15 mouse cellular contexts compared by ENCODE assay signal in the genomic region with DNA sequence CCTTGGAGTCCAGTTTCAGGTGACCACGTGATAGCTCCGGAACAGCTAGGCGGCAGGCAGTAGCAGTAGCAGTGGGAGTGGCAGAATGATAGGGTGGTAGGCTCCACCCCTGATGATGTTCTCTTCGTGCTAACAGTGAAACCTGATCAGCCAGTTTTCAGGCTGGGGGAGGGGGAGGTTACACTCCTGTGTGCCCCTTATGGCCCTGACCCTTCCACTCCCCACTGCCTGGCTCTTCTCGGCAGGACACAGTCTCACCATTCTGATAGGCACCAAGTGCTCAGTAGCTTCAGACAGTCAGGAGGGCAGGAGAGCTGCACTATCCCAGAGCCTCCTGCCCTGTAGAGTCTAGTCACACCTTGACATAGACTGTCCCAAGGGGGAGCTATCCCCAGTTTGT. TPM values are rescaled to one million over a fixed set of nuclear protein-coding genes. Genes with fewer than 3 reads are reported as not detected.
DNase-seq lines count a peak whose midpoint lies in the region; ATAC-seq lines count a peak whose summit lies in the region.
"Had no signal": no experiment of that assay in that cellular context is flagged by ENCODE, and none has a peak within 500 bp of the region (broad histone marks: within the 10 kb centered on the region; RNA-seq: fewer than 3 reads in every experiment).

No protein-coding gene starts in this region.

- ATAC-seq in liver, embryonic 11.5 days (replicated peaks; ENCODE audit: low FRiP score) = peak; percentile 67
- ATAC-seq in megakaryocyte, adult 5-6 weeks (ENCODE audit: poor library complexity, severe bottlenecking) = no peak
- ATAC-seq in cerebellum, adult (ENCODE audit: insufficient number of reproducible peaks, low FRiP score, low TSS enrichment) = no peak
- ATAC-seq in erythroid progenitor cell, adult 5-6 weeks (replicated peaks; ENCODE audit: low FRiP score, poor library complexity, severe bottlenecking) = no peak

- 27% methylated on average over 5 of the region's 5 CpGs for WGBS in liver, embryonic 11.5 days

- DNase-seq in urinary bladder, postnatal 14 days (ENCODE audit: low spot score) = peak; percentile 14
- DNase-seq in urinary bladder, postnatal 25 days (ENCODE audit: low spot score) = no peak
- peak; percentile 54 for DNase-seq in embryo, embryonic 9.5 days (ENCODE audit: extremely low spot score)
- no peak for DNase-seq in liver, embryonic 11.5 days (ENCODE audit: low spot score)
- DNase-seq: cerebellum, postnatal 36 days; gastrocnemius, postnatal 10 days; layer of hippocampus, adult 9-11 months; left cerebral cortex, postnatal 4 days; right cerebral cortex, postnatal 14 days had no signal

- no peaks in the 10 kb centered on the region for H3K27me3 ChIP-seq in liver, embryonic 11.5 days (replicated peaks; ENCODE audit: control insufficient read depth, insufficient read depth, low read length)
- H3K27me3 ChIP-seq: heart, embryonic 15.5 days had no signal

- H3K9ac ChIP-seq in liver, embryonic 11.5 days (ENCODE audit: low read depth, low read length) = no peak overlapping the region
- H3K9ac ChIP-seq: heart, embryonic 15.5 days; hindbrain, embryonic 14.5 days had no signal

- H3K4me3 ChIP-seq in liver, embryonic 11.5 days (ENCODE audit: low read depth, low read length) = no peak overlapping the region
- H3K4me3 ChIP-seq: heart, embryonic 15.5 days had no signal

- peaks cover 8% of the 10 kb centered on the region for H3K4me1 ChIP-seq in liver, embryonic 11.5 days (replicated peaks; ENCODE audit: control insufficient read depth, insufficient read depth, low read length)
- H3K4me1 ChIP-seq: heart, embryonic 15.5 days had no signal

- H3K27ac ChIP-seq in liver, embryonic 11.5 days (ENCODE audit: low read depth, low read length) = no peak overlapping the region
- H3K27ac ChIP-seq: heart, embryonic 15.5 days; hindbrain, embryonic 14.5 days had no signal

- no peak overlapping the region for H3K4me2 ChIP-seq in liver, embryonic 11.5 days
- H3K4me2 ChIP-seq: heart, embryonic 15.5 days; hindbrain, embryonic 14.5 days had no signal

- no peaks in the 10 kb centered on the region for H3K9me3 ChIP-seq in liver, embryonic 11.5 days (ENCODE audit: control insufficient read depth, low read length)
- H3K9me3 ChIP-seq: heart, embryonic 15.5 days had no signal

- no peaks in the 10 kb centered on the region for H3K36me3 ChIP-seq in liver, embryonic 11.5 days (ENCODE audit: control insufficient read depth, insufficient read depth, low read length)
- H3K36me3 ChIP-seq: heart, embryonic 15.5 days had no signal

RNA-seq across cellular contexts. Expression of gene Tspan18, which starts 27.1 kb away (rescaled TPM):
- polyA plus RNA-seq in liver, embryonic 11.5 days (2014; fragmentation: Nextera tagmentation; extraction: Ambion mirVana) = 19.4 and 19.5 TPM in 2 replicates
- total RNA-seq in megakaryocyte, adult 5-6 weeks (2015) = 0.20 TPM in 1 of 2 replicates, not detected in the other
- total RNA-seq in megakaryocyte, adult 5-6 weeks (2017) = 0.12 TPM in 1 of 2 replicates, not detected in the other
- 2.2 TPM in 1 of 2 replicates, not detected in the other for total RNA-seq in erythroid progenitor cell, adult 5-6 weeks (2015; ENCODE audit: low replicate concordance)
- total RNA-seq in erythroid progenitor cell, adult 5-6 weeks (2017; ENCODE audit: low replicate concordance) = 0.61 and 0.64 TPM in 2 replicates
- total RNA-seq: monocyte, adult 5-6 weeks had no signal

Comparison
In these comparisons a context has a peak if more than half of its experiments do, and no peak if none do; other contexts are left out.
1. DNase-seq: peak in urinary bladder, postnatal 14 days (single experiment) and embryo, embryonic 9.5 days (single experiment); none in urinary bladder, postnatal 25 days (single experiment) and liver, embryonic 11.5 days (single experiment).